Mouse (Mus musculus) neural tube, embryonic 14.5 days (tissue): ENCODE measurements around the gene Nt5c2. TPM values are rescaled to one million over a fixed set of nuclear protein-coding genes. Genes with fewer than 3 reads are reported as not detected.
A peak's percentile ranks its signal among the peaks of the same experiment; 100 is the strongest.

Experiments used
- ATAC-seq: fragments of 200-750 bp; cut with Nextera tagmentation; 2 replicates; pipeline ENCODE4 v1.8.0; 2017; ENCODE audit warnings: low read depth, mild to moderate bottlenecking, moderate TSS enrichment, moderate library complexity
- H3K27ac ChIP-seq: fragments of 300-500 bp; sonication (generic); 2 replicates; pipeline ENCODE4 v1.5.1; 2014; ENCODE audit warnings: low read depth, mild to moderate bottlenecking, control low read depth, low read length, moderate library complexity, mixed read lengths
- H3K27me3 ChIP-seq: fragments of 300-500 bp; sonication (generic); 2 replicates; pipeline ENCODE4 v1.6.1; 2014; ENCODE audit warnings: low read length; ENCODE audit not compliant: control insufficient read depth, insufficient read depth
- H3K36me3 ChIP-seq: fragments of 300-500 bp; sonication (generic); 2 replicates; pipeline ENCODE4 v1.6.1; 2014; ENCODE audit warnings: low read length, mixed read lengths; ENCODE audit not compliant: control insufficient read depth, insufficient read depth
- H3K4me1 ChIP-seq: fragments of 300-500 bp; sonication (generic); 2 replicates; pipeline ENCODE4 v1.6.1; 2014; ENCODE audit warnings: low read length; ENCODE audit not compliant: control insufficient read depth, insufficient read depth
- H3K4me2 ChIP-seq: fragments of 300-500 bp; sonication (generic); 2 replicates; pipeline ENCODE4 v1.6.1; 2014; ENCODE audit warnings: mild to moderate bottlenecking, low read depth, low read length, control low read depth
- H3K4me3 ChIP-seq: fragments of 300-500 bp; sonication (generic); 2 replicates; pipeline ENCODE4 v1.5.1; 2014; ENCODE audit warnings: low read depth, low read length, control low read depth, mixed read lengths
- H3K9ac ChIP-seq: fragments of 300-500 bp; sonication (generic); replicated peaks from 2 replicates; pipeline ENCODE4 v1.6.1; 2014; ENCODE audit warnings: low read depth, mild to moderate bottlenecking, control low read depth, low read length, mixed read lengths
- H3K9me3 ChIP-seq: fragments of 300-500 bp; sonication (generic); 2 replicates; pipeline ENCODE4 v1.6.1; 2016; ENCODE audit warnings: low read length; ENCODE audit not compliant: control insufficient read depth
- WGBS: fragments of 180-500 bp; shearing (Covaris S2); extraction: QIAGEN DNeasy Blood & Tissue Kit; methylation state at CpG from one replicate; pipeline ENCODE4 v1.1.7; 2014; 5-methylcytosine and 5-hydroxymethylcytosine counted together
- polyA plus RNA-seq: library from polyadenylated mRNA; unstranded; fragments of >200 nt; fragmentation: Nextera tagmentation; extraction: Ambion mirVana; gene quantifications from 2 replicates; pipeline ENCODE4 v1.2.1, GENCODE M21; 2014

The Nt5c2 gene
- 72.0 and 80.3 TPM in 2 replicates for polyA plus RNA-seq

- WGBS = under 1% methylated on average over 112 of the region's 124 CpGs
- peak; percentile 92 for ATAC-seq
Observed at GRCm38 (mm10) chr19:47014447-47015381, at the start of gene Nt5c2, which contains the start of gene Ina. Nt5c2 (minus strand) TSS chr19:47015153. Ina (plus strand) TSS chr19:47014698.

GRCm38 (mm10) chr19:47057684-47058083, 42.7 kb upstream of the Nt5c2 start:
- Histone ChIP-seq H3K4me2 (no peak overlapping the region), H3K9me3 (no peaks in the 10 kb centered on the region), H3K4me1 (no peaks in the 10 kb centered on the region), H3K27ac (no peak overlapping the region), H3K27me3 (no peaks in the 10 kb centered on the region), H3K4me3 (no peak overlapping the region), H3K9ac (no peak overlapping the region), H3K36me3 (no peaks in the 10 kb centered on the region)
- WGBS = 84% methylated on average over 1 of the region's 1 CpGs
- ATAC-seq = no peak

More at GRCm38 (mm10) chr19:47014447-47015381, at the start of gene Nt5c2, which contains the start of gene Ina:
- H3K4me1 ChIP-seq = peaks cover 2% of the 10 kb centered on the region; the same call in 1 of the 2 replicates
- H3K27me3 ChIP-seq = peaks cover 7% of the 10 kb centered on the region; the same call in 1 of the 2 replicates
- H3K4me3 ChIP-seq = peak within 1 kb of the TSS; percentile 68
- peak within 1 kb of the TSS; percentile 97 for H3K27ac ChIP-seq
- H3K4me2 ChIP-seq = peak within 1 kb of the TSS; percentile 71
- H3K9me3 ChIP-seq = no peaks in the 10 kb centered on the region
- H3K36me3 ChIP-seq = no peaks in the 10 kb centered on the region
- H3K9ac ChIP-seq = peak within 1 kb of the TSS; percentile 96

- H3K4me1 ChIP-seq = peaks cover 12% of the 10 kb centered on the region
- no peak overlapping the region for H3K4me2 ChIP-seq
- WGBS = 83% methylated on average over 4 of the region's 4 CpGs
- no peak overlapping the region for H3K27ac ChIP-seq
- H3K4me3 ChIP-seq = no peak overlapping the region
- ATAC-seq = no peak
- no peaks in the 10 kb centered on the region for H3K9me3 ChIP-seq
- H3K27me3 ChIP-seq = no peaks in the 10 kb centered on the region
- no peaks in the 10 kb centered on the region for H3K36me3 ChIP-seq
- H3K9ac ChIP-seq = no peak overlapping the region
Observed at GRCm38 (mm10) chr19:47053471-47053870, 38.5 kb upstream of the Nt5c2 start.

- no peaks in the 10 kb centered on the region for H3K9me3 ChIP-seq
- no peak overlapping the region for H3K4me3 ChIP-seq
- H3K4me2 ChIP-seq = no peak overlapping the region
- H3K4me1 ChIP-seq = peaks cover 12% of the 10 kb centered on the region
- WGBS = 89% methylated on average over 4 of the region's 4 CpGs
- ATAC-seq = no peak
- H3K9ac ChIP-seq = no peak overlapping the region
- H3K27me3 ChIP-seq = no peaks in the 10 kb centered on the region
- H3K36me3 ChIP-seq = no peaks in the 10 kb centered on the region
- no peak overlapping the region for H3K27ac ChIP-seq
Observed at GRCm38 (mm10) chr19:47052927-47053326, 38.0 kb upstream of the Nt5c2 start.

- WGBS = under 1% methylated on average over 72 of the region's 75 CpGs
- peak within 1 kb of the TSS; percentile 90 for H3K9ac ChIP-seq
- no peaks in the 10 kb centered on the region for H3K9me3 ChIP-seq
- H3K27ac ChIP-seq = peak within 1 kb of the TSS; percentile 92
- peak within 1 kb of the TSS; percentile 61 for H3K4me2 ChIP-seq
- no peaks in the 10 kb centered on the region; the same call in 1 of the 2 replicates for H3K36me3 ChIP-seq
- H3K4me3 ChIP-seq = peak within 1 kb of the TSS; percentile 96
- ATAC-seq = peak; percentile 93
- H3K4me1 ChIP-seq = peaks cover 12% of the 10 kb centered on the region
- no peaks in the 10 kb centered on the region for H3K27me3 ChIP-seq
Observed at GRCm38 (mm10) chr19:47050271-47051032, 35.5 kb upstream of the Nt5c2 start, which contains the start of gene Pcgf6. Pcgf6 (minus strand) TSS chr19:47050906.

- 7% methylated on average over 7 of the region's 7 CpGs for WGBS
- H3K4me2 ChIP-seq = peak overlapping the region; percentile 61
- H3K4me1 ChIP-seq = peaks cover 12% of the 10 kb centered on the region
- H3K9me3 ChIP-seq = no peaks in the 10 kb centered on the region
- H3K36me3 ChIP-seq = no peaks in the 10 kb centered on the region; the same call in 1 of the 2 replicates
- H3K4me3 ChIP-seq = peak overlapping the region; percentile 96
- H3K27me3 ChIP-seq = no peaks in the 10 kb centered on the region
- H3K27ac ChIP-seq = peak overlapping the region; percentile 92
- ATAC-seq = peak; percentile 58; the same call in 1 of the 2 replicates
- peak overlapping the region; percentile 90 for H3K9ac ChIP-seq
Observed at GRCm38 (mm10) chr19:47049840-47050239, 34.9 kb upstream of the Nt5c2 start.

- H3K9ac ChIP-seq = no peak overlapping the region
- H3K4me2 ChIP-seq = peak overlapping the region; percentile 61; the same call in 1 of the 2 replicates
- no peak overlapping the region for H3K4me3 ChIP-seq
Observed at GRCm38 (mm10) chr19:47049061-47049460, 34.1 kb upstream of the Nt5c2 start.

GRCm38 (mm10) chr19:47047236-47047833, 32.4 kb upstream of the Nt5c2 start:
- H3K36me3 ChIP-seq = no peaks in the 10 kb centered on the region; the same call in 1 of the 2 replicates
- H3K27ac ChIP-seq = no peak overlapping the region
- no peak overlapping the region for H3K9ac ChIP-seq
- peaks cover 12% of the 10 kb centered on the region for H3K4me1 ChIP-seq
- ATAC-seq = no peak
- H3K4me2 ChIP-seq = no peak overlapping the region
- no peaks in the 10 kb centered on the region for H3K27me3 ChIP-seq
- WGBS = 91% methylated on average over 13 of the region's 13 CpGs
- H3K4me3 ChIP-seq = no peak overlapping the region
- H3K9me3 ChIP-seq = no peaks in the 10 kb centered on the region

More at GRCm38 (mm10) chr19:47049061-47049460, 34.1 kb upstream of the Nt5c2 start:
- Histone ChIP-seq H3K27me3 (no peaks in the 10 kb centered on the region), H3K9me3 (no peaks in the 10 kb centered on the region), H3K27ac (no peak overlapping the region), H3K36me3 (no peaks in the 10 kb centered on the region; the same call in 1 of the 2 replicates), H3K4me1 (peaks cover 12% of the 10 kb centered on the region)
- no peak for ATAC-seq
- 63% methylated on average over 4 of the region's 4 CpGs for WGBS
